Mouse (Mus musculus): ENCODE data around the gene Ccnq. TPM values are rescaled to one million over a fixed set of nuclear protein-coding genes. Genes with fewer than 3 reads are reported as not detected.

The Ccnq gene
- 27.4 and 31.5 TPM in 2 replicates for polyA plus RNA-seq (2015; fragmentation: Nextera tagmentation; extraction: Ambion mirVana)

DNA sequence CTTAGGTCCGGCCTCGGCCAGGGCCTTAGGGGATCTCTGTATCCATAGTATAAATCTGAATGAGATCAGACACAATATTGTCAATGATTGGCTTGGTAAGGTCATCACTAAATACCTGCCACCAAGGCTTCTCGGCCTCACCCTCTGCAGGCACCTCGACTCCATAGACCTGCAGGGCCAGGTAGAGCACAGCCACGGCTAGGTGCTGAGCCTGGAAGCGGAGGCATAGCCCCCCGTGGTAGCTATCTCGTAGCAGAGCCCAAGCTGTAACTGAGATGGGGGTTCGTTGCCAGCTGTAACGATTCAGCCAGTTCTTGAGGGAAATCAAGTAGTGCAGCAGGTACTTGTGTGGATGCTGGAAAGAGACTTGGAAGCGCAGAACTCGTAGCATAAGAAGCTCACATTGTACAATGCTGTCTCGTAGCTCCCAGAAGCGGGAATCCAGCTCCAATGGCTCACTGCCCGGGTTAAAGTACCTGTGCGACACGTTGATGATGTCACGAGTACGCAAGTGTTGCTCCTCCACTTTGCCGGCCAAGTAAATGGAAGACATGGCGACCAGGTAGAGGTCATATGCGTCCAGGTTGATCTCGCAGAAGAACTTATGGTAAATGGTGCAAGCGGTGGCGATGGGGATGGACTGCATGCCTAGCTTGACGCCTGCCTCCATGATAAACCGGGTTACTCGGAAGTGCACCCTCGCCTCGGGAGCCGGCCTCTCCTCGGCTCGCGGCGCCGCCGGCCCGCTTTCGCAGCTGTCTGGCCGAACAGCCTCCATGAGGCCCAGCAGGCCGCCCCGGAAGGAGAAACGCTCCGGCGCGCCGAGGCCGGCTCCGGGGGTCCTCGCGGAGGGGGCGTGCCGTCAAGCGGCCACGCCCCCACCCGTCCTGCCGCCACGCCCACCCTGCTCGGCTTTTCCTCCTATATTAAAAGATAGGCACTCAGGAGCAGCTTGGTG, at the start of gene Ccnq:
Ccnq (minus strand) TSS at position 845 of the 958 bp plus-strand sequence.
- ATAC-seq (peak; percentile 97), DNase-seq (ENCODE audit: low spot score) (peak; percentile 91)
- 9% methylated on average over 59 of the region's 59 CpGs for WGBS
- no peaks in the 10 kb centered on the region; the same call in 1 of the 2 replicates for H3K4me1 ChIP-seq (ENCODE audit: insufficient read depth, low read depth, low read length)
- H3K27ac ChIP-seq (ENCODE audit: low read length) = peak within 1 kb of the TSS; percentile 78
- no peaks in the 10 kb centered on the region for H3K9me3 ChIP-seq (ENCODE audit: low read length)
- peak within 1 kb of the TSS; percentile 68 for H3K9ac ChIP-seq (replicated peaks; ENCODE audit: low read depth)
- H3K36me3 ChIP-seq (ENCODE audit: insufficient read depth, low read length) = no peaks in the 10 kb centered on the region
- TF ChIP-seq CTCF (IDR thresholded peaks at IDR 0.05) (no peak), EP300 (IDR thresholded peaks at IDR 0.05) (no peak)
- peak within 1 kb of the TSS; percentile 72 for H3K4me2 ChIP-seq (replicated peaks; ENCODE audit: low read depth, low read length)
- peak within 1 kb of the TSS; percentile 65 for H3K4me3 ChIP-seq (ENCODE audit: low read depth, low read length)
- H3K27me3 ChIP-seq (replicated peaks; ENCODE audit: insufficient read depth, low read length) = no peaks in the 10 kb centered on the region

DNA sequence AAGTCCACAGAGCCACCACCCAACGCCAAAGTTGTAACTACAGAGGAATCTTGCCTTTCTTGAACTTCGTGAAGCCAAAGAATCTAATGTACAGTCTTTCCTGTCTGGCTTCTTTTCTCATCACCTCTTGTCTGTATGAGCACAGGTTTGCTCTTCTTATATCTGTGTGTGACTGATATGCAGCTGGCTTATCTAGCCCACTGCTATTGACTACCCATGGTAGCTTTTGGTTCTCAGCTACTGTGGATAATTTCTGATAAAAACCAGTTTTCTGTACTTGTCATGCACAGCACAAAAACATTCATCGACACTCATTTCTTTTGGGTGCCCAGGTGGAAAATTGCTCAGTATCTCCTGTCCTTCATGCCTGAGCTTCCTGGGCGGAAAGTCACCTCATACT, 49.6 kb upstream of the Ccnq start:
- Histone ChIP-seq H3K27me3 (replicated peaks; ENCODE audit: insufficient read depth, low read length) (no peaks in the 10 kb centered on the region), H3K27ac (ENCODE audit: low read length) (no peak overlapping the region), H3K9me3 (ENCODE audit: low read length) (no peaks in the 10 kb centered on the region), H3K9ac (replicated peaks; ENCODE audit: low read depth) (no peak overlapping the region), H3K4me2 (replicated peaks; ENCODE audit: low read depth, low read length) (no peak overlapping the region), H3K4me1 (ENCODE audit: insufficient read depth, low read depth, low read length) (no peaks in the 10 kb centered on the region), H3K4me3 (ENCODE audit: low read depth, low read length) (no peak overlapping the region), H3K36me3 (ENCODE audit: insufficient read depth, low read length) (no peaks in the 10 kb centered on the region)
- 87% methylated on average over 4 of the region's 4 CpGs for WGBS
- DNase-seq (ENCODE audit: low spot score) (no peak), ATAC-seq (no peak)
- TF ChIP-seq CTCF (IDR thresholded peaks at IDR 0.05) (no peak), EP300 (IDR thresholded peaks at IDR 0.05) (no peak)

DNA sequence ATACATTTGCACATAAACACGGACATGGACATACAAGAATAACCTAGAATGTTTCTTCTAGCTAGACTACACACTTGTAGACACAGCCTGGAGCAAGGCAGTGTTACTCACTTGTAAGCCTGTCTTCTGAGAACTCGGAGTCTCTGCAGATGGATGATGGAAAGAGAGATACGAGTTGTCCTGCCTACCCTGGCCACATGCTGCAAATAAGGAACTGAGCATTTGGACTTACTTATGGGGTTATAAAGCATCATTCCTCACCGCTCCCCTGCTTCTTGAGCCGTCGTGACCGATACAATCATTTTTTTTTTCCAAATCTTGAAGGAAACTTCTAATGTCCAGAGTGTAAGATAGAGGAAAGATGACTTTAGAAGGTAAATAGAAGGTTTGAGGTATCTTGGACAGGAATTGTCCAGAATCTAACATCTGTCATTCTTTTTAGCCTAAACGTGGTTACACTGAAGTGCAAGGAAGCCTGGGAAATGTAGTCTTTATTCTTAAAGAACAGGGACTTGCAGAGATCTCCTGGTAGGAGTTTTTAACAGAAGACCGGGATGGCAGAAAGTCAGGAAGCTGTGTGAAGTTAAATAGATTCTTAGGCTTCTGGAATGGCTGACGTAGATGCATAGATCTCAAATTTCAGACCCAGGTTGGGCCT, 44.7 kb upstream of the Ccnq start:
- H3K4me1 ChIP-seq (ENCODE audit: insufficient read depth, low read depth, low read length) = no peaks in the 10 kb centered on the region
- H3K4me3 ChIP-seq (ENCODE audit: low read depth, low read length) = no peak overlapping the region
- DNase-seq (ENCODE audit: low spot score) = no peak
- 69% methylated on average over 10 of the region's 10 CpGs for WGBS
- no peak overlapping the region for H3K4me2 ChIP-seq (replicated peaks; ENCODE audit: low read depth, low read length)
- no peak overlapping the region for H3K27ac ChIP-seq (ENCODE audit: low read length)
- no peak for ATAC-seq
- no peaks in the 10 kb centered on the region for H3K27me3 ChIP-seq (replicated peaks; ENCODE audit: insufficient read depth, low read length)
- no peak for TF ChIP-seq CTCF (IDR thresholded peaks at IDR 0.05)
- no peak for TF ChIP-seq EP300 (IDR thresholded peaks at IDR 0.05)
- H3K9ac ChIP-seq (replicated peaks; ENCODE audit: low read depth) = no peak overlapping the region
- H3K36me3 ChIP-seq (ENCODE audit: insufficient read depth, low read length) = no peaks in the 10 kb centered on the region
- no peaks in the 10 kb centered on the region for H3K9me3 ChIP-seq (ENCODE audit: low read length)

DNA sequence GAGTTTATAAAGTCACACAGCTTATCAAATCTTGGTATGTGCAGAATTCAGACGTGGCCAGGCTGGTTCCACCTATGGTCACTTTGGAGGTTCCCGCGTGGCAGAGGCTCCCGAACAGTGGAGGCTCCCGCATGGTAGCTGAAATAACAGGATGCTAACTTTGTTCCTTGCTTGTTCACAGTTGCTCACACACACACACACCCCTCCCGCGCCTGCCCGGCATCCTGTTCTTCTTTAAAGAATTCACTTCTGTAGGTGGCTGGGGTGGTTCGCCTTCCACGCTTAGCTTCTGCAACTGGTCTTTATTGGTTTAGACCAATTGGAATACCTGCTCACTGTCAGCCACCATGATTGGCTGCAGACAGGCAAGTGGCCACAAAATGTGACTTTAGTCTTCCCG, 41.6 kb upstream of the Ccnq start:
- no peaks in the 10 kb centered on the region for H3K27me3 ChIP-seq (replicated peaks; ENCODE audit: insufficient read depth, low read length)
- TF ChIP-seq CTCF (IDR thresholded peaks at IDR 0.05) (no peak), EP300 (IDR thresholded peaks at IDR 0.05) (no peak)
- H3K27ac ChIP-seq (ENCODE audit: low read length) = no peak overlapping the region
- H3K9ac ChIP-seq (replicated peaks; ENCODE audit: low read depth) = no peak overlapping the region
- H3K4me1 ChIP-seq (ENCODE audit: insufficient read depth, low read depth, low read length) = no peaks in the 10 kb centered on the region
- 72% methylated on average over 11 of the region's 11 CpGs for WGBS
- no peaks in the 10 kb centered on the region for H3K36me3 ChIP-seq (ENCODE audit: insufficient read depth, low read length)
- H3K4me3 ChIP-seq (ENCODE audit: low read depth, low read length) = no peak overlapping the region
- ATAC-seq (no peak), DNase-seq (ENCODE audit: low spot score) (no peak)
- H3K4me2 ChIP-seq (replicated peaks; ENCODE audit: low read depth, low read length) = no peak overlapping the region
- no peaks in the 10 kb centered on the region for H3K9me3 ChIP-seq (ENCODE audit: low read length)

DNA sequence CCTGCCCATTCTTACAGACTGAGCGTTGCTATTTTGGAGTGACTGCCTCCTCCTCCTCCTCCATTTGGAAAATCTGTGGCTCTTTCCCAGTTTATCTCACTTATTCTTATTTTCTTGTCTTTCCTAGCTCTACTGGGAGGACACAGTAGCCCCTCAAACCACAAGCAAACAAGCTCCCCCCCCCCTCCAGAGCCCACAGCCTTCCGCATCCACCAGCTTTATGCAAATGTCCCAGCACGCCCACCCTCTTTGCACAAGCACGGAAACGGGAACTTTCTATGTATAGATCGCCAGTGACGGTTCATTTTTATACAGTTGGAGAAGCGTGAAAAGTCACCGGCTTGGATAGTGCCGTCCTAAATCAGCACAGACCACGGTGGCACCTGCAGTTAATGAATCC, 40.9 kb upstream of the Ccnq start:
- no peaks in the 10 kb centered on the region for H3K36me3 ChIP-seq (ENCODE audit: insufficient read depth, low read length)
- no peaks in the 10 kb centered on the region for H3K9me3 ChIP-seq (ENCODE audit: low read length)
- H3K4me3 ChIP-seq (ENCODE audit: low read depth, low read length) = no peak overlapping the region
- no peak overlapping the region for H3K9ac ChIP-seq (replicated peaks; ENCODE audit: low read depth)
- no peak for TF ChIP-seq EP300 (IDR thresholded peaks at IDR 0.05)
- TF ChIP-seq CTCF (IDR thresholded peaks at IDR 0.05) = no peak
- DNase-seq (ENCODE audit: low spot score) = peak; percentile 36
- no peak for ATAC-seq
- H3K4me2 ChIP-seq (replicated peaks; ENCODE audit: low read depth, low read length) = peak overlapping the region; percentile 33; the same call in 1 of the 2 replicates
- 34% methylated on average over 11 of the region's 11 CpGs for WGBS
- H3K27me3 ChIP-seq (replicated peaks; ENCODE audit: insufficient read depth, low read length) = no peaks in the 10 kb centered on the region
- H3K27ac ChIP-seq (ENCODE audit: low read length) = no peak overlapping the region
- H3K4me1 ChIP-seq (ENCODE audit: insufficient read depth, low read depth, low read length) = no peaks in the 10 kb centered on the region

DNA sequence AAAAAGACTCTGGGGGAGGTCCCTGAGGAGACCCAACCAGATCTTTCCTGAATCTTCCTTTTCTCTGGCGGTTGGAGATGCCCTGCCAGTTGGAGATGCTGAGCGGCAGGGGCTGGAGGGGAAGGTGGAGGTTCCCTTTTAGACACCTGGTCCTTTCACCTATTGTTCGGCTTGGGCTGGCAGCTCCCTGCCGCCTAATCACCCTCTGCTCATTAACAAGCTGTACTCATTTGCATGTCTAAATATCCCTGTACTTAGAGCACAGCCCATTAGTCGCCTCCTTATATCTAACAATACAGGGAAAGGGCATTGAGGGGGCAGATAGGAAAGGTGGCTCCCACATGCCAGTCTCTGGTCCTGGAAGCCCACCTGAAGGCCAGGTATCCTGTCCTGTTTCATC, 40.5 kb upstream of the Ccnq start:
- TF ChIP-seq CTCF (IDR thresholded peaks at IDR 0.05) (no peak), EP300 (IDR thresholded peaks at IDR 0.05) (no peak)
- DNase-seq (ENCODE audit: low spot score) (no peak), ATAC-seq (no peak)
- no peak overlapping the region for H3K4me3 ChIP-seq (ENCODE audit: low read depth, low read length)
- H3K27ac ChIP-seq (ENCODE audit: low read length) = no peak overlapping the region
- H3K4me1 ChIP-seq (ENCODE audit: insufficient read depth, low read depth, low read length) = no peaks in the 10 kb centered on the region
- H3K9me3 ChIP-seq (ENCODE audit: low read length) = no peaks in the 10 kb centered on the region
- no peaks in the 10 kb centered on the region for H3K27me3 ChIP-seq (replicated peaks; ENCODE audit: insufficient read depth, low read length)
- H3K4me2 ChIP-seq (replicated peaks; ENCODE audit: low read depth, low read length) = no peak overlapping the region
- 61% methylated on average over 5 of the region's 5 CpGs for WGBS
- no peak overlapping the region for H3K9ac ChIP-seq (replicated peaks; ENCODE audit: low read depth)
- no peaks in the 10 kb centered on the region for H3K36me3 ChIP-seq (ENCODE audit: insufficient read depth, low read length)
